Mouse (Mus musculus) lung, embryonic 14.5 days (tissue): ENCODE measurements around the gene March9. TPM values are rescaled to one million over a fixed set of nuclear protein-coding genes. Genes with fewer than 3 reads are reported as not detected.

Experiments used
- ATAC-seq: fragments of 200-750 bp; cut with Nextera tagmentation; 2 replicates; pipeline ENCODE4 v1.8.0; 2017; ENCODE audit warnings: mild to moderate bottlenecking, moderate TSS enrichment, moderate library complexity; ENCODE audit not compliant: insufficient read depth
- DNase-seq: peaks from one replicate; pipeline ENCODE4 v3.0.0-alpha.2; 2015
- H3K27ac ChIP-seq: fragments of 300-500 bp; sonication (generic); 2 replicates; pipeline ENCODE4 v1.5.1; 2014; ENCODE audit warnings: low read depth, mild to moderate bottlenecking, moderate library complexity
- H3K27me3 ChIP-seq: fragments of 300-500 bp; sonication (generic); 2 replicates; pipeline ENCODE4 v1.6.1; 2014; ENCODE audit warnings: low read length, control low read depth; ENCODE audit not compliant: insufficient read depth
- H3K36me3 ChIP-seq: fragments of 300-500 bp; sonication (generic); 2 replicates; pipeline ENCODE4 v1.6.1; 2014; ENCODE audit warnings: control low read depth; ENCODE audit not compliant: insufficient read depth
- H3K4me1 ChIP-seq: fragments of 300-500 bp; sonication (generic); 2 replicates; pipeline ENCODE4 v1.6.1; 2014; ENCODE audit warnings: antibody characterized with exemption, control low read depth; ENCODE audit not compliant: insufficient read depth
- H3K4me2 ChIP-seq: fragments of 300-500 bp; sonication (generic); 2 replicates; pipeline ENCODE4 v1.6.1; 2014; ENCODE audit warnings: mild to moderate bottlenecking
- H3K4me3 ChIP-seq: fragments of 300-500 bp; sonication (generic); 2 replicates; pipeline ENCODE4 v1.5.1; 2014; ENCODE audit warnings: low read depth, low read length
- H3K9ac ChIP-seq: fragments of 300-500 bp; sonication (generic); 2 replicates; pipeline ENCODE4 v1.6.1; 2014
- H3K9me3 ChIP-seq: fragments of 300-500 bp; sonication (generic); 2 replicates; pipeline ENCODE4 v1.6.1; 2016; ENCODE audit warnings: low read depth, low read length, control low read depth
- CTCF ChIP-seq: IDR thresholded peaks from 2 replicates; pipeline ENCODE4 v1.5.1; 2016; ENCODE audit warnings: antibody characterized with exemption, low read depth
- WGBS: fragments of 180-500 bp; shearing (Covaris S2); extraction: QIAGEN DNeasy Blood & Tissue Kit; methylation state at CpG from one replicate; pipeline ENCODE4 v1.1.7; 2014; 5-methylcytosine and 5-hydroxymethylcytosine counted together
- polyA plus RNA-seq: library from polyadenylated mRNA; unstranded; fragments of >200 nt; fragmentation: Nextera tagmentation; extraction: Ambion mirVana; gene quantifications from 2 replicates; pipeline ENCODE4 v1.2.1, GENCODE M21; 2014

Gene March9
- polyA plus RNA-seq, 1 experiment from 2014 or later = 1.5 TPM

GRCm38 (mm10) chr10:127099191-127099590 is 39.2 kb upstream of the March9 start:
- ATAC-seq (no peak), DNase-seq (no peak)
- no peak overlapping the region for H3K9ac ChIP-seq
- no peak for TF ChIP-seq CTCF
- H3K36me3 ChIP-seq = peaks cover 44% of the 10 kb centered on the region
- H3K4me2 ChIP-seq = no peak overlapping the region
- H3K4me1 ChIP-seq = 0 out of 2 replicates have a peak, but pooled peaks cover 5% of the 10 kb centered on the region
- WGBS = 76% methylated on average over 10 of the region's 10 CpGs
- no peaks in the 10 kb centered on the region for H3K27me3 ChIP-seq
- H3K27ac ChIP-seq = no peak overlapping the region
- H3K9me3 ChIP-seq = no peaks in the 10 kb centered on the region
- H3K4me3 ChIP-seq = no peak overlapping the region

- TF ChIP-seq CTCF = no peak
- H3K4me1 ChIP-seq = 0 out of 2 replicates have a peak, but pooled peaks cover 5% of the 10 kb centered on the region
- H3K27me3 ChIP-seq = no peaks in the 10 kb centered on the region
- H3K27ac ChIP-seq = no peak overlapping the region
- 83% methylated on average over 20 of the region's 20 CpGs for WGBS
- H3K36me3 ChIP-seq = peaks cover 44% of the 10 kb centered on the region
- no peaks in the 10 kb centered on the region for H3K9me3 ChIP-seq
- H3K4me2 ChIP-seq = no peak overlapping the region
- no peak for ATAC-seq
- DNase-seq = no peak
- no peak overlapping the region for H3K4me3 ChIP-seq
- no peak overlapping the region for H3K9ac ChIP-seq
These were observed 38.5 kb upstream of the March9 start for GRCm38 (mm10) chr10:127098514-127098913.

- H3K4me2 ChIP-seq = peak overlapping the region; percentile 25; the same call in 1 of the 2 replicates
- 32% methylated on average over 7 of the region's 7 CpGs for WGBS
- TF ChIP-seq CTCF = no peak
- no peak overlapping the region for H3K9ac ChIP-seq
- peaks cover 34% of the 10 kb centered on the region for H3K36me3 ChIP-seq
- peak overlapping the region; percentile 82 for H3K27ac ChIP-seq
- peaks cover 35% of the 10 kb centered on the region for H3K27me3 ChIP-seq
- peaks cover 20% of the 10 kb centered on the region for H3K4me1 ChIP-seq
- ATAC-seq (peak; percentile 73), DNase-seq (peak; percentile 84)
- H3K9me3 ChIP-seq = no peaks in the 10 kb centered on the region
- no peak overlapping the region for H3K4me3 ChIP-seq
These were observed 34.4 kb upstream of the March9 start for GRCm38 (mm10) chr10:127094382-127094802.

- no peaks in the 10 kb centered on the region for H3K9me3 ChIP-seq
- DNase-seq (no peak), ATAC-seq (no peak)
- no peak overlapping the region for H3K4me2 ChIP-seq
- WGBS = 33% methylated on average over 4 of the region's 4 CpGs
- peaks cover 21% of the 10 kb centered on the region; the same call in 1 of the 2 replicates for H3K36me3 ChIP-seq
- no peak overlapping the region for H3K27ac ChIP-seq
- no peak overlapping the region for H3K9ac ChIP-seq
- H3K4me1 ChIP-seq = peaks cover 20% of the 10 kb centered on the region
- peaks cover 44% of the 10 kb centered on the region for H3K27me3 ChIP-seq
- TF ChIP-seq CTCF = no peak
- no peak overlapping the region for H3K4me3 ChIP-seq
These were observed 32.8 kb upstream of the March9 start for GRCm38 (mm10) chr10:127092742-127093141.

- DNase-seq (no peak), ATAC-seq (peak; percentile 13)
- no peaks in the 10 kb centered on the region for H3K9me3 ChIP-seq
- 8% methylated on average over 48 of the region's 51 CpGs for WGBS
- H3K9ac ChIP-seq = no peak overlapping the region
- TF ChIP-seq CTCF = no peak
- peaks cover 44% of the 10 kb centered on the region for H3K27me3 ChIP-seq
- H3K36me3 ChIP-seq = peaks cover 15% of the 10 kb centered on the region; the same call in 1 of the 2 replicates
- peaks cover 20% of the 10 kb centered on the region for H3K4me1 ChIP-seq
- peak overlapping the region; percentile 50 for H3K4me2 ChIP-seq
- H3K4me3 ChIP-seq = peak overlapping the region; percentile 24
- H3K27ac ChIP-seq = no peak overlapping the region
These were observed 31.8 kb upstream of the March9 start for GRCm38 (mm10) chr10:127091507-127092396.

- peak overlapping the region; percentile 24 for H3K4me3 ChIP-seq
- no peaks in the 10 kb centered on the region for H3K9me3 ChIP-seq
- peak; percentile 79 for DNase-seq
- H3K27me3 ChIP-seq = peaks cover 44% of the 10 kb centered on the region
- no peak for TF ChIP-seq CTCF
- peaks cover 6% of the 10 kb centered on the region; the same call in 1 of the 2 replicates for H3K36me3 ChIP-seq
- peak overlapping the region; percentile 50 for H3K4me2 ChIP-seq
- H3K4me1 ChIP-seq = peaks cover 20% of the 10 kb centered on the region
- H3K9ac ChIP-seq = no peak overlapping the region
- H3K27ac ChIP-seq = no peak overlapping the region
- peak; percentile 11; the same call in 1 of the 2 replicates for ATAC-seq
- 9% methylated on average over 57 of the region's 57 CpGs for WGBS
These were observed 30.8 kb upstream of the March9 start for GRCm38 (mm10) chr10:127090560-127091411.
